Mouse (Mus musculus) embryonic fibroblast, embryonic 13.5 days (primary cell): ENCODE measurements around the gene Ankrd17. TPM values are rescaled to one million over a fixed set of nuclear protein-coding genes. Genes with fewer than 3 reads are reported as not detected.

Source experiments
- H3K27ac ChIP-seq: 2 replicates; pipeline ENCODE4 v1.5.1; 2012; ENCODE audit warnings: low read length, control low read depth, inconsistent platforms; ENCODE audit not compliant: insufficient read depth
- H3K4me1 ChIP-seq: 2 replicates; pipeline ENCODE4 v1.6.1; 2011; ENCODE audit warnings: low read length; ENCODE audit not compliant: control insufficient read depth, insufficient read depth
- H3K4me3 ChIP-seq: 2 replicates; pipeline ENCODE4 v1.5.1; 2011; ENCODE audit warnings: mild to moderate bottlenecking, control low read depth, low read length; ENCODE audit not compliant: insufficient read depth
- CTCF ChIP-seq: IDR thresholded peaks from 2 replicates; pipeline ENCODE4 v1.5.1; 2011; ENCODE audit warnings: mild to moderate bottlenecking, control low read depth, low read length, moderate library complexity, borderline replicate concordance; ENCODE audit not compliant: insufficient read depth
- POLR2A ChIP-seq: IDR thresholded peaks from 2 replicates; pipeline ENCODE4 v1.6.1; 2011; ENCODE audit warnings: low read depth, mild to moderate bottlenecking, control low read depth, low read length, moderate library complexity
- polyA plus RNA-seq: library from polyadenylated mRNA; stranded (reverse); fragments of >200 nt; gene quantifications from 2 replicates; pipeline ENCODE4 v1.2.4, GENCODE M21; 2011; ENCODE audit warnings: low read depth; ENCODE audit not compliant: missing spikeins, insufficient read length

Ankrd17 gene
- 112 and 120 TPM in 2 replicates for polyA plus RNA-seq

- Histone ChIP-seq H3K27ac (peak within 1 kb of the TSS; percentile 98), H3K4me1 (no peaks in the 10 kb centered on the region; the same call in 1 of the 2 replicates), H3K4me3 (peak within 1 kb of the TSS; percentile 99)
- TF ChIP-seq POLR2A (peak; percentile 73), CTCF (no peak)
Observed at GRCm38 (mm10) chr5:90366121-90367066, at the start of gene Ankrd17. Gene Ankrd17 (minus strand): TSS chr5:90366577.

GRCm38 (mm10) chr5:90414925-90415295 is 48.5 kb upstream of the Ankrd17 start:
- no peak overlapping the region for H3K27ac ChIP-seq
- TF ChIP-seq POLR2A (no peak), CTCF (no peak)
- H3K4me3 ChIP-seq, result no peak overlapping the region
- no peaks in the 10 kb centered on the region for H3K4me1 ChIP-seq

GRCm38 (mm10) chr5:90414142-90414924 is 48.0 kb upstream of the Ankrd17 start:
- no peak for TF ChIP-seq POLR2A
- TF ChIP-seq CTCF, result no peak
- H3K4me1 ChIP-seq, result no peaks in the 10 kb centered on the region
- no peak overlapping the region for H3K27ac ChIP-seq
- no peak overlapping the region for H3K4me3 ChIP-seq

GRCm38 (mm10) chr5:90405210-90405609 is 38.8 kb upstream of the Ankrd17 start:
- TF ChIP-seq POLR2A (no peak), CTCF (peak; percentile 40; the same call in 1 of the 2 replicates)
- no peak overlapping the region for H3K4me3 ChIP-seq
- H3K27ac ChIP-seq, result peak overlapping the region; percentile 35; the same call in 1 of the 2 replicates
- H3K4me1 ChIP-seq, result peaks cover 9% of the 10 kb centered on the region

GRCm38 (mm10) chr5:90396817-90397216 is 30.4 kb upstream of the Ankrd17 start:
- TF ChIP-seq POLR2A (no peak), CTCF (no peak)
- H3K4me3 ChIP-seq, result no peak overlapping the region
- H3K27ac ChIP-seq, result no peak overlapping the region
- H3K4me1 ChIP-seq, result no peaks in the 10 kb centered on the region

GRCm38 (mm10) chr5:90394322-90394721 is 27.9 kb upstream of the Ankrd17 start:
- H3K4me1 ChIP-seq, result no peaks in the 10 kb centered on the region
- TF ChIP-seq POLR2A, result no peak
- TF ChIP-seq CTCF, result no peak
- no peak overlapping the region for H3K4me3 ChIP-seq
- no peak overlapping the region for H3K27ac ChIP-seq

- Histone ChIP-seq H3K4me1 (no peaks in the 10 kb centered on the region), H3K4me3 (no peak overlapping the region), H3K27ac (no peak overlapping the region)
- TF ChIP-seq POLR2A (no peak), CTCF (no peak)
Observed at GRCm38 (mm10) chr5:90393764-90394163, 27.4 kb upstream of the Ankrd17 start.

GRCm38 (mm10) chr5:90383080-90383479 is 16.7 kb upstream of the Ankrd17 start:
- no peak for TF ChIP-seq CTCF
- TF ChIP-seq POLR2A, result no peak
- Histone ChIP-seq H3K4me3 (no peak overlapping the region), H3K4me1 (no peaks in the 10 kb centered on the region), H3K27ac (no peak overlapping the region)

GRCm38 (mm10) chr5:90381458-90381857 is 15.1 kb upstream of the Ankrd17 start:
- Histone ChIP-seq H3K4me3 (no peak overlapping the region), H3K27ac (no peak overlapping the region), H3K4me1 (no peaks in the 10 kb centered on the region)
- TF ChIP-seq CTCF (no peak), POLR2A (no peak)
